Mouse (Mus musculus) midbrain, embryonic 14.5 days (tissue): ENCODE results near the gene Acyp2. TPM values are rescaled to one million over a fixed set of nuclear protein-coding genes. Genes with fewer than 3 reads are reported as not detected.

ENCODE experiments used
- ATAC-seq: fragments of 200-750 bp; cut with Nextera tagmentation; 2 replicates; pipeline ENCODE4 v1.8.0; 2017; ENCODE audit warnings: moderate number of reproducible peaks, moderate library complexity; ENCODE audit not compliant: low FRiP score, low TSS enrichment
- DNase-seq: peaks from one replicate; pipeline ENCODE4 v3.0.0-alpha.2; 2015
- H3K27ac ChIP-seq: fragments of 300-500 bp; sonication (generic); replicated peaks from 2 replicates; pipeline ENCODE4 v1.5.1; 2014; ENCODE audit warnings: mild to moderate bottlenecking, low read depth, low read length, moderate library complexity
- H3K27me3 ChIP-seq: fragments of 300-500 bp; sonication (generic); 2 replicates; pipeline ENCODE4 v1.6.1; 2014; ENCODE audit warnings: low read length, control low read depth, mixed read lengths; ENCODE audit not compliant: control insufficient read depth, insufficient read depth
- H3K36me3 ChIP-seq: fragments of 300-500 bp; sonication (generic); 2 replicates; pipeline ENCODE4 v1.6.1; 2014; ENCODE audit warnings: low read length, control low read depth; ENCODE audit not compliant: control insufficient read depth, insufficient read depth
- H3K4me1 ChIP-seq: fragments of 300-500 bp; sonication (generic); 2 replicates; pipeline ENCODE4 v1.6.1; 2014; ENCODE audit warnings: mild to moderate bottlenecking, antibody characterized with exemption, low read length, control low read depth; ENCODE audit not compliant: control insufficient read depth, insufficient read depth
- H3K4me2 ChIP-seq: fragments of 300-500 bp; sonication (generic); 2 replicates; pipeline ENCODE4 v1.6.1; 2014; ENCODE audit warnings: mild to moderate bottlenecking, low read length, moderate library complexity
- H3K4me3 ChIP-seq: fragments of 300-500 bp; sonication (generic); replicated peaks from 2 replicates; pipeline ENCODE4 v1.5.1; 2014; ENCODE audit warnings: low read depth, low read length
- H3K9ac ChIP-seq: fragments of 300-500 bp; sonication (generic); replicated peaks from 2 replicates; pipeline ENCODE4 v1.6.1; 2014; ENCODE audit warnings: mild to moderate bottlenecking, low read length, moderate library complexity
- H3K9me3 ChIP-seq: fragments of 300-500 bp; sonication (generic); 2 replicates; pipeline ENCODE4 v1.6.1; 2016; ENCODE audit warnings: low read length, control low read depth, mixed read lengths; ENCODE audit not compliant: control insufficient read depth
- WGBS: fragments of 180-500 bp; shearing (Covaris S2); extraction: QIAGEN DNeasy Blood & Tissue Kit; methylation state at CpG from one replicate; pipeline ENCODE4 v1.1.7; 2014; 5-methylcytosine and 5-hydroxymethylcytosine counted together
- polyA plus RNA-seq: library from polyadenylated mRNA; unstranded; fragments of >200 nt; fragmentation: Nextera tagmentation; extraction: Ambion mirVana; gene quantifications from 2 replicates; pipeline ENCODE4 v1.2.1, GENCODE M21; 2014

Gene Acyp2
- polyA plus RNA-seq, 1 experiment from 2014 or later: 17.4 TPM

DNA sequence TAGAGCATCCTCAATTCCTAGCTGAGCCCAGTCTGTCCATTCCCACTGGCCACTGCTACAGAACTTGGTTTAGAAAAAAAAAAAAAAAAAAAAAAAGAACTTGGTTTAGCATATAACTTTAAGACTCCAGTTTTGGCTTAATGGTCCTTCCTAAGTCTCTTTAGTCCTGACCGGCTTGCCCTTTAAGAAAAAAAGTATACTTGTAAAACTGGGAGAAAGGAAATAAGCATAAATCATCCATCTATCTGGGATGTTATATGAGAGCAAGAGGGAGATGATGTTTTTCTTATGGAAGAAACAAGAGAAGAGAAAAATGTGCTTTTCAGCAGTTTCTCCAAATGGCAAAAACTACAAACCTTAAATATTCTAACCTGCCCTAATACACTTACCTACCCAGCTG is 89.2 kb downstream of the Acyp2 start:
- no peak overlapping the region for H3K4me3 ChIP-seq
- DNase-seq: no peak
- no peaks in the 10 kb centered on the region for H3K27me3 ChIP-seq
- H3K9ac ChIP-seq: no peak overlapping the region
- H3K27ac ChIP-seq: no peak overlapping the region
- H3K9me3 ChIP-seq: no peaks in the 10 kb centered on the region
- no peak overlapping the region for H3K4me2 ChIP-seq
- no peaks in the 10 kb centered on the region for H3K36me3 ChIP-seq
- no peak for ATAC-seq
- no peaks in the 10 kb centered on the region for H3K4me1 ChIP-seq
- 100% methylated on average over 1 of the region's 1 CpGs for whole genome bisulfite sequencing

DNA sequence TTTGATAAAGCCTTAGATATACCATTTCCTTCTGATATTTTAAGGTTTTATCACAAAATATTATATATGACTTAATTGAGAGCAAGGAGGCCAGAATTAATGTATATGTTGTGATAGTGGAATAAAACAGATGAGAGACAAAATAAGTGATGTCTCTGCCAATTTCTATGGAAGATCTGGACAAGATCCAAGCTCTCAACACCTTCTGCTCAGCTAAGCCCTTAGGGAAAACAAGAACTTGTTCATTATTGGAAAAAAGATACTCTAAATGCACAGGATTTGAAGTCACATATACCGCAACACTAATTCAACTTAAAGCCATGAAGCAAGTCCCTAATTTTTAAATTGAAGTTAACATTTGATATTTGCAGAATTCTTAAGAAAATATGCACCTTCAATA is 96.0 kb downstream of the Acyp2 start:
- no peaks in the 10 kb centered on the region for H3K9me3 ChIP-seq
- no peak overlapping the region for H3K4me3 ChIP-seq
- H3K27ac ChIP-seq: no peak overlapping the region
- ATAC-seq: no peak
- no peaks in the 10 kb centered on the region for H3K4me1 ChIP-seq
- no peak overlapping the region for H3K4me2 ChIP-seq
- no peaks in the 10 kb centered on the region for H3K27me3 ChIP-seq
- 90% methylated on average over 1 of the region's 1 CpGs for WGBS
- H3K9ac ChIP-seq: no peak overlapping the region
- no peak for DNase-seq
- H3K36me3 ChIP-seq: no peaks in the 10 kb centered on the region

DNA sequence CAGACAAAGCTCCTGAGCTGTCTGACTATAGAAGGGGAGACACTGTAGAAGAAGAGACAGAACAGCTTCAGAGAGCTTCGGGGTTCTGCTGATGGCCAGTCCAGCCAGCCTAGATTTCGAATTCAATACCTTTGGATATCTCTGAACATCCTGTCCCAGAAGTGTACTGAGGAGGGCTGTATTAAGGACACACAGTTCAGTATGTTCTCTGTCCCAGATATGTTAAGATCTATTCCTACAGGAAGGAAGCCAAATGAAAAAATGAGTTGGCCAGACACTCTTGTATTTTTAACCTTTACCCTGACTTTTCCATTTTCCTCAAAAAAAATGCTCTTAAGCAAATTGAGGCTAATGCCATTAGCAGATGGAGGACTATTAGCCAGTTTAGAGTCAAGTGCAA is 132.3 kb downstream of the Acyp2 start:
- Histone ChIP-seq H3K9ac (no peak overlapping the region), H3K4me2 (no peak overlapping the region), H3K4me1 (no peaks in the 10 kb centered on the region), H3K36me3 (no peaks in the 10 kb centered on the region), H3K27me3 (no peaks in the 10 kb centered on the region), H3K9me3 (no peaks in the 10 kb centered on the region), H3K27ac (no peak overlapping the region), H3K4me3 (no peak overlapping the region)
- WGBS: 96% methylated on average over 2 of the region's 2 CpGs
- no peak for DNase-seq
- ATAC-seq: no peak

GRCm38 (mm10) chr11:30508178-30508577 is 141.2 kb downstream of the Acyp2 start:
- no peaks in the 10 kb centered on the region for H3K36me3 ChIP-seq
- no peak overlapping the region for H3K4me2 ChIP-seq
- no peak overlapping the region for H3K27ac ChIP-seq
- no peaks in the 10 kb centered on the region for H3K27me3 ChIP-seq
- H3K9me3 ChIP-seq: no peaks in the 10 kb centered on the region
- H3K4me1 ChIP-seq: no peaks in the 10 kb centered on the region
- no peak overlapping the region for H3K4me3 ChIP-seq
- 86% methylated on average over 4 of the region's 4 CpGs for WGBS
- DNase-seq (no peak), ATAC-seq (no peak)
- H3K9ac ChIP-seq: no peak overlapping the region

DNA sequence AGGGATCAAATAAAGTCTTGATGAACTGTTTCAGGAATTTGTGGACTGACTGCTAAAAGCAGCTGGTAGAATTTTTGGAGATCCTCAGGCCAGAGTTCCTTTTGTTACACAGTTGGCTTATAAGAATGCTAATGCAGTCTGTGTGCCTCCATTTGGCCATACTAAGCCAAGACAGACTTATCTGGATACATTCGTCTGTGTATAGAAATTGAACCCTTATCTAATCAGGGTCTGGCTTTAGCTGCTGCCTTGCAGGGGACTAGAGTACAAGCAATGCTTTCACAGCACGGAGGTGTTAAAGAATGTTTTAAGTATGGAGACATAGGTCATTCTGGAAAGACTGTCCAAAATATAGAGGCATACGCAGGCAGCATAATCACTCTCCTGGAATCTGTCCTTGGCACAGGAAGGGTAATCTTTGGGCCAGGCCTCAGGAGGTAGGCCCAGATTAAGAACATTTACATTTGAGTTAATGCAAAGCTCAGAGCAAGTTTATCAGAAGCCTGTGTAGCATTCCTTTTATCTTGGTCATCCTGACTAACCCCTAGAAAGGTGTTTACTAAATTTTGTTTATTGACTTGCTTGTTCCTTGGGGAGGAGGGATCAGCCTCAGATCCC is 150.5 kb downstream of the Acyp2 start:
- ATAC-seq: no peak

GRCm38 (mm10) chr11:30497151-30497550 is 152.2 kb downstream of the Acyp2 start:
- no peak for DNase-seq
- 60% methylated on average over 2 of the region's 2 CpGs for WGBS
- no peak overlapping the region for H3K27ac ChIP-seq

More for the DNA sequence above, 150.5 kb downstream of the Acyp2 start:
- 72% methylated on average over 3 of the region's 3 CpGs for WGBS
- H3K27ac ChIP-seq: no peak overlapping the region
- H3K4me1 ChIP-seq: no peaks in the 10 kb centered on the region
- no peaks in the 10 kb centered on the region for H3K9me3 ChIP-seq
- H3K4me2 ChIP-seq: no peak overlapping the region
- no peak overlapping the region for H3K4me3 ChIP-seq
- no peaks in the 10 kb centered on the region for H3K36me3 ChIP-seq
- H3K27me3 ChIP-seq: no peaks in the 10 kb centered on the region
- H3K9ac ChIP-seq: no peak overlapping the region
- no peak for DNase-seq

GRCm38 (mm10) chr11:30491515-30492260 is 157.7 kb downstream of the Acyp2 start:
- no peak for DNase-seq

More at GRCm38 (mm10) chr11:30497151-30497550, 152.2 kb downstream of the Acyp2 start:
- Histone ChIP-seq H3K36me3 (no peaks in the 10 kb centered on the region), H3K4me1 (no peaks in the 10 kb centered on the region), H3K27me3 (no peaks in the 10 kb centered on the region), H3K9me3 (no peaks in the 10 kb centered on the region), H3K4me2 (no peak overlapping the region), H3K9ac (no peak overlapping the region), H3K4me3 (no peak overlapping the region)
- ATAC-seq: no peak

DNA sequence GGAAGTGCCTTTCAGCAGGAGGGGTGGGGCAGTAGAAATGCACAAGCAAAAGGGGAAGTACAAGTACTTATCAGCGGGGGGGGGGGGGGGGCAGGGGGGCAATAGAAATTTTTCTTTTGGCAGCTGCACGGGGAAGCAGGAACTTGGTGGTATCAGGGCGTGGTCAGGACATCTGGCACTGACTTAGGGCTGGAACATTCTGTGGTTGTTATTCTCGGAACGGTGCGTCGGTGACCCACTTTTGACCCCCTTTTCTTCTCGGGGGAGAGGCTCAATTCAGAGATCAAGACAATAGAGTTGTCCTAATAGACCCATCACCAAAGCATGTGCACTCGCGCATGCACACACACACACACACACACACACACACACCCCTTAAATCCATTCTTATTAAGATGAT is 161.2 kb downstream of the Acyp2 start:
- no peak for ATAC-seq
- Histone ChIP-seq H3K9me3 (no peaks in the 10 kb centered on the region), H3K4me3 (no peak overlapping the region), H3K9ac (no peak overlapping the region), H3K4me2 (no peak overlapping the region), H3K4me1 (no peaks in the 10 kb centered on the region), H3K27me3 (no peaks in the 10 kb centered on the region), H3K27ac (no peak overlapping the region), H3K36me3 (no peaks in the 10 kb centered on the region)
- 75% methylated on average over 10 of the region's 10 CpGs for WGBS
- DNase-seq: no peak

More at GRCm38 (mm10) chr11:30491515-30492260, 157.7 kb downstream of the Acyp2 start:
- Histone ChIP-seq H3K9me3 (no peaks in the 10 kb centered on the region), H3K36me3 (no peaks in the 10 kb centered on the region), H3K27ac (no peak overlapping the region), H3K27me3 (no peaks in the 10 kb centered on the region), H3K4me1 (no peaks in the 10 kb centered on the region), H3K9ac (no peak overlapping the region), H3K4me3 (no peak overlapping the region), H3K4me2 (no peak overlapping the region)
- no peak for ATAC-seq

GRCm38 (mm10) chr11:30483286-30483685 is 166.1 kb downstream of the Acyp2 start:
- Histone ChIP-seq H3K4me2 (no peak overlapping the region), H3K27me3 (no peaks in the 10 kb centered on the region), H3K9ac (no peak overlapping the region), H3K36me3 (no peaks in the 10 kb centered on the region), H3K4me1 (no peaks in the 10 kb centered on the region), H3K9me3 (no peaks in the 10 kb centered on the region), H3K4me3 (no peak overlapping the region), H3K27ac (no peak overlapping the region)
- ATAC-seq (no peak), DNase-seq (no peak)
- WGBS: 95% methylated on average over 4 of the region's 4 CpGs
